Mouse (Mus musculus) liver, postnatal 0 days (tissue): Measurements from ENCODE around the gene Acta1.

ENCODE experiments used
- CTCF ChIP-seq: sonication (generic); IDR thresholded peaks from 2 replicates; pipeline ENCODE4 v1.5.1; 2016; ENCODE audit warnings: antibody characterized with exemption, low read depth
- EP300 ChIP-seq: IDR thresholded peaks from 2 replicates; pipeline ENCODE4 v1.6.1; 2016; ENCODE audit warnings: antibody characterized with exemption, low read depth, mild to moderate bottlenecking

DNA sequence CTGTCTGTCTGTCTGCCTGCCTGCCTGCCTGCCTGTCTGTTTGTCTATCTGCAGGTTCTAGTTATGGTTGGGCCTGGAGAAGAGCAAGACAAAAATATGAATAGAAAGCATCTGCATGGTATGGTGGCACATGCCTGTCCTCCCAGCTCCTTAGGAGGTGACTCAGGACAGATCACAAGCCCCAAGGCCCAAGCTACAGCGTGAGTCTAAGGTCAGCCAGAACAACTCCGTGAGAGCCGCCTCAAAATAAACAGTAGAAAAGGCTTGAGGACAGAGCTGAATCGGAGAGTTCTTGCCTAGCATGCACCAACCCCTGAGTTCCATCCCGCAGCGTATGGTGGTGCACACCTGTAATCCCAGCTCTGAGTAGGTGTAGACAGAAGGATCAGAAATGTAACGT lies 28.8 kb downstream of the Acta1 start:
- TF ChIP-seq EP300 = no peak
- TF ChIP-seq CTCF = no peak
